31 mouse cellular contexts compared by ENCODE assay signal in the genomic region with DNA sequence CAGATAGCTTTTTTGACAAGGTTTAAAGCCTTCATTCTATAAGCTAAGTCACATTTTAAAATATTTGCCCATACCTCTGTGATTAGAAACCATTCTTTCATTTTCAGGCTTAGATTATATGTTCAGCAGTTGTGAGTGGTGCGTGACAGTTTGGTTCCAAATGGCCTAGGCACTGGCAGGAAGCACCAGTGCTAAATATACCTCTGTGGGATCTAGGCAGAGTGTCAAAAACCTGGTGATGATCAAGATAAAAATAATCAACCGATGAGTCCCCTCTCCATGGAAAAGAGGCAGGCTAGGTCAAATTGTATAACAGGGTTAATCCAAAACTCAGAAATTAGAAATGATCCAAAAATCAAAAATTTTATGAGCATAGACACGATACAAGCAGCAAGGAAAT.
A peak's percentile ranks its signal among the peaks of the same experiment; 100 is the strongest.
DNase-seq lines count a peak whose midpoint lies in the region; ATAC-seq and TF ChIP-seq lines count a peak whose summit lies in the region.
"Had no signal": no experiment of that assay in that cellular context is flagged by ENCODE, and none has a peak within 500 bp of the region (broad histone marks: within the 10 kb centered on the region; RNA-seq: fewer than 3 reads in every experiment).

No protein-coding gene starts in this region.

- no peak for DNase-seq in layer of hippocampus, adult 2 months (ENCODE audit: low spot score in 2 of 2)
- DNase-seq in layer of hippocampus, adult 8-10 months (ENCODE audit: low spot score in 2 of 2) = no peak
- DNase-seq in cerebellum, adult 11-12 months = peak; percentile 38
- DNase-seq in cerebellum, adult 9-10 months = peak; percentile 66
- DNase-seq in skeletal muscle tissue, adult 2 months (ENCODE audit: low read depth, low spot score) = peak; percentile 30
- no peak for DNase-seq in liver
- DNase-seq: adrenal gland, adult 2 months; adrenal gland, postnatal 36 days; B cell, adult 2 months; gastrocnemius, postnatal 10 days; heart, adult 11 months; kidney, adult 9 months; kidney, postnatal 14 days; layer of hippocampus, postnatal 36 days; right cerebral cortex, postnatal 25 days; spleen, adult 18-20 months; thymus, postnatal 14 days had no signal

- peaks cover 18% of the 10 kb centered on the region for H3K4me1 ChIP-seq in forebrain, embryonic 15.5 days
- H3K4me1 ChIP-seq: heart, embryonic 10.5 days; heart, embryonic 15.5 days; hindbrain, embryonic 12.5 days; limb, embryonic 12.5 days; lung, embryonic 15.5 days had no signal

- H3K4me2 ChIP-seq in forebrain, embryonic 15.5 days (replicated peaks) = no peak overlapping the region
- H3K4me2 ChIP-seq: forebrain, embryonic 13.5 days; heart, embryonic 15.5 days; hindbrain, embryonic 12.5 days; limb, embryonic 12.5 days; liver, embryonic 11.5 days; lung, embryonic 15.5 days; midbrain, embryonic 11.5 days had no signal

- WGBS in forebrain, embryonic 15.5 days = 78% methylated on average over 3 of the region's 3 CpGs

- H3K27ac ChIP-seq in layer of hippocampus, adult 2 months = peak overlapping the region; percentile 73
- no peak overlapping the region; the same call in 1 of the 2 replicates for H3K27ac ChIP-seq in forebrain, embryonic 15.5 days (replicated peaks)
- H3K27ac ChIP-seq: forebrain, embryonic 13.5 days; heart, embryonic 10.5 days; heart, embryonic 15.5 days; hindbrain, embryonic 12.5 days; hindbrain, postnatal 0 days; limb, embryonic 12.5 days; lung, embryonic 15.5 days had no signal

- H3K9ac ChIP-seq in forebrain, embryonic 15.5 days (replicated peaks) = no peak overlapping the region
- H3K9ac ChIP-seq: forebrain, embryonic 13.5 days; heart, embryonic 15.5 days; hindbrain, embryonic 12.5 days; limb, embryonic 12.5 days; lung, embryonic 15.5 days had no signal

- no peak for TF ChIP-seq CTCF in layer of hippocampus, adult 2 months (conservative IDR thresholded peaks at IDR 0.05)

- no peak for ATAC-seq in forebrain, embryonic 15.5 days (replicated peaks)
- ATAC-seq: activated CD4-positive, CD25-positive, alpha-beta regulatory T cell, adult 4 months; forebrain, embryonic 13.5 days; hindbrain, postnatal 0 days; intestine, embryonic 16.5 days; midbrain, embryonic 16.5 days had no signal

- H3K27me3 ChIP-seq in forebrain, embryonic 15.5 days = no peaks in the 10 kb centered on the region
- H3K27me3 ChIP-seq: CH12.LX; forebrain, embryonic 13.5 days; heart, embryonic 15.5 days; hindbrain, embryonic 12.5 days; limb, embryonic 12.5 days; lung, embryonic 15.5 days had no signal

- H3K9me3 ChIP-seq in forebrain, embryonic 15.5 days = no peaks in the 10 kb centered on the region
- H3K9me3 ChIP-seq: forebrain, embryonic 13.5 days; heart, embryonic 10.5 days; heart, embryonic 15.5 days; hindbrain, embryonic 12.5 days; lung, embryonic 15.5 days had no signal

- no peak overlapping the region for H3K4me3 ChIP-seq in layer of hippocampus, adult 2 months
- no peak overlapping the region for H3K4me3 ChIP-seq in forebrain, embryonic 15.5 days
- H3K4me3 ChIP-seq: forebrain, embryonic 13.5 days; heart, embryonic 10.5 days; heart, embryonic 15.5 days; hindbrain, embryonic 12.5 days; limb, embryonic 12.5 days; lung, embryonic 15.5 days had no signal

- H3K36me3 ChIP-seq in forebrain, embryonic 15.5 days = no peaks in the 10 kb centered on the region
- H3K36me3 ChIP-seq: heart, embryonic 10.5 days; heart, embryonic 15.5 days; hindbrain, embryonic 12.5 days; limb, embryonic 12.5 days; lung, embryonic 15.5 days had no signal

Comparison
In these comparisons a context has a peak if more than half of its experiments do, and no peak if none do; other contexts are left out.
1. DNase-seq: peak in cerebellum, adult 11-12 months (single experiment), cerebellum, adult 9-10 months (single experiment) and skeletal muscle tissue, adult 2 months (single experiment); none in layer of hippocampus, adult 2 months (0 of 2), layer of hippocampus, adult 8-10 months (0 of 2) and liver (single experiment).